Mouse (Mus musculus) ES-E14 (cell line): Measurements from ENCODE around the gene Msi2.

Source experiments
- MAFK ChIP-seq: IDR thresholded peaks from 2 replicates; pipeline ENCODE4 v1.6.1; 2014; ENCODE audit warnings: mild to moderate bottlenecking, low read depth, low read length, inconsistent platforms; ENCODE audit not compliant: insufficient read depth
- ZNF384 ChIP-seq: IDR thresholded peaks from 2 replicates; pipeline ENCODE4 v1.6.1; 2012; ENCODE audit warnings: low read depth, low read length, inconsistent platforms

DNA sequence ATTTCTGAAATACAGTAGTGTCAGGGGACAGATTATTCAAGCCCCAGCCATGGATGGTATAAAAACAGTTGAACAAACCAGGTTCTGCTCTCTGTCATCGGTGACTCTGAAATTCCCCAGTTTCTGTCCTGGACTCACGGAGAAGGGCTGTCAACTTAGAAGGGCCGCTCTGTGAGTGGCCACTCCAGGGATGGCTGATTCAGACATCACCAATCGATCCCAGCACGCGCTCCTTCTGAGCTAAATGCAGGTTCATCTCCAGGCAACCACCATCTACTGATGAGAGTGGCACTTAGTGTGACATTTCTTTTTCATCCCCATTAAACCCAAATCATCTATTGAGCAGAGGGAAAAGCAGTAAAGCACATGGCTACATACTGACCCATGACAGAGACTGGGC lies 416.7 kb downstream of the Msi2 start:
- TF ChIP-seq ZNF384 = no peak
- no peak for TF ChIP-seq MAFK
